Mouse (Mus musculus) kidney, postnatal 0 days (tissue): ENCODE results near the gene Cdh13. TPM values are rescaled to one million over a fixed set of nuclear protein-coding genes. Genes with fewer than 3 reads are reported as not detected.

Experiments
- ATAC-seq: fragments of 200-750 bp; cut with Nextera tagmentation; replicated peaks from 2 replicates; pipeline ENCODE4 v1.8.0; 2017; ENCODE audit warnings: low read depth, moderate number of reproducible peaks, moderate TSS enrichment, moderate library complexity; ENCODE audit not compliant: low FRiP score
- DNase-seq: peaks from one replicate; pipeline ENCODE4 v3.0.0-alpha.2; 2016; ENCODE audit warnings: low spot score
- H3K27ac ChIP-seq: fragments of 300-500 bp; sonication (generic); 2 replicates; pipeline ENCODE4 v1.5.1; 2014; ENCODE audit warnings: mild to moderate bottlenecking
- H3K27me3 ChIP-seq: fragments of 300-500 bp; sonication (generic); 2 replicates; pipeline ENCODE4 v1.6.1; 2014; ENCODE audit warnings: low read length, mixed read lengths; ENCODE audit not compliant: insufficient read depth
- H3K36me3 ChIP-seq: fragments of 300-500 bp; sonication (generic); 2 replicates; pipeline ENCODE4 v1.6.1; 2014; ENCODE audit warnings: low read length, mixed read lengths; ENCODE audit not compliant: insufficient read depth
- H3K4me1 ChIP-seq: fragments of 300-500 bp; sonication (generic); replicated peaks from 2 replicates; pipeline ENCODE4 v1.6.1; 2014; ENCODE audit warnings: antibody characterized with exemption, low read length, mixed read lengths; ENCODE audit not compliant: insufficient read depth
- H3K4me2 ChIP-seq: fragments of 300-500 bp; sonication (generic); 2 replicates; pipeline ENCODE4 v1.6.1; 2014; ENCODE audit warnings: mild to moderate bottlenecking, low read length, moderate library complexity, mixed read lengths
- H3K4me3 ChIP-seq: fragments of 300-500 bp; sonication (generic); replicated peaks from 2 replicates; pipeline ENCODE4 v1.5.1; 2014; ENCODE audit warnings: low read depth, low read length
- H3K9ac ChIP-seq: fragments of 300-500 bp; sonication (generic); 2 replicates; pipeline ENCODE4 v1.6.1; 2014; ENCODE audit warnings: low read depth, low read length
- H3K9me3 ChIP-seq: fragments of 300-500 bp; sonication (generic); replicated peaks from 2 replicates; pipeline ENCODE4 v1.6.1; 2016; ENCODE audit warnings: low read length, inconsistent platforms, mixed read lengths
- CTCF ChIP-seq: IDR thresholded peaks from 2 replicates; pipeline ENCODE4 v1.5.1; 2016; ENCODE audit warnings: antibody characterized with exemption, low read depth, mild to moderate bottlenecking, moderate library complexity
- WGBS: fragments of 180-500 bp; shearing (Covaris S2); extraction: QIAGEN DNeasy Blood & Tissue Kit; methylation state at CpG from one replicate; pipeline ENCODE4 v1.1.7; 2014; 5-methylcytosine and 5-hydroxymethylcytosine counted together
- polyA plus RNA-seq: library from polyadenylated mRNA; unstranded; fragments of >200 nt; fragmentation: Nextera tagmentation; extraction: Ambion mirVana; gene quantifications from 2 replicates; pipeline ENCODE4 v1.2.1, GENCODE M21; 2015

Cdh13 gene
- polyA plus RNA-seq, 1 experiment from 2014 or later = 3.9 TPM

DNA sequence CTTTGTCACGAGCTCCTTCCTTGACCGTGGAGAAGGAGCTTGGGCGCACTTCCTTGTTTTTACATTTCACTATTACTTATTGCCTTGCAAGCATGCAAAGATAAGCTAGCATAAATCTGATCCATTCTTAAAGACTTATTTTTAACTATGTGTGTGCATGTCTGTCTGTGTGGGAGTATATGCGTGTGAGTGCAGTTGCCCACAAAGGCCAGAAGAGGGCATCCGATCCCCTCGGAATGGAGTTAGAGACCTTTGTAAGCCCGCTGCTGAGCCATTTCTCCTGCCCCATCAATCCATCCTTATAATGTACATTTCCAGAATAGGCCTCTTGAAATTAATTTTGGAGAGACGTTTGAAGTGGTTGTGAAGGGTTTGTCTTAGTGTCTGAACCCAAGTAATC is 298.7 kb downstream of the Cdh13 start:
- H3K4me3 ChIP-seq = no peak overlapping the region
- TF ChIP-seq CTCF = no peak; the same call in 1 of the 2 replicates
- no peaks in the 10 kb centered on the region for H3K9me3 ChIP-seq
- no peaks in the 10 kb centered on the region for H3K36me3 ChIP-seq
- H3K9ac ChIP-seq = no peak overlapping the region
- no peaks in the 10 kb centered on the region for H3K4me1 ChIP-seq
- 93% methylated on average over 8 of the region's 8 CpGs for WGBS
- ATAC-seq (no peak), DNase-seq (no peak)
- H3K27ac ChIP-seq = no peak overlapping the region
- H3K4me2 ChIP-seq = no peak overlapping the region
- H3K27me3 ChIP-seq = no peaks in the 10 kb centered on the region

DNA sequence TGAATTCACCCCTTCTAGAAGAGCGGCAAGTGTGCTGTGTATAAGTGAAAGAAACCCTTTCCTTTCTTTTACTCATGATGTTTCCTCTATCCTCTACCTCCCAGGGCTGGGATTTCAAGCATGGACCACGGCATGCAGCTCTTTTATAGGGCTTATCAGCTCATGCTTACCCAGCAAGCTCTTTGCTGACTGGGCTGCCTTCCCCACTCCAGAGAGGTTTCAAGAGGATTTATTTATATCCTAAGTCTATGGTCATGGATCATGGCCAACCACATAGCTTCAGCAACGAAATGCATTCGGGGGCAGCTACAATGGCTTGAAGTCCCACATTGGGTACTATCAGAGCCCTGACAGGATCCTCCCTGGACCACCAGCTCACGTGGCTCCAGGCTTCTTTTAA is 304.4 kb downstream of the Cdh13 start:
- Histone ChIP-seq H3K4me3 (no peak overlapping the region), H3K27ac (no peak overlapping the region), H3K4me1 (no peaks in the 10 kb centered on the region), H3K36me3 (no peaks in the 10 kb centered on the region), H3K27me3 (no peaks in the 10 kb centered on the region), H3K9me3 (no peaks in the 10 kb centered on the region), H3K9ac (no peak overlapping the region), H3K4me2 (no peak overlapping the region)
- no peak for TF ChIP-seq CTCF
- 60% methylated on average over 5 of the region's 5 CpGs for WGBS
- ATAC-seq (no peak), DNase-seq (no peak)

DNA sequence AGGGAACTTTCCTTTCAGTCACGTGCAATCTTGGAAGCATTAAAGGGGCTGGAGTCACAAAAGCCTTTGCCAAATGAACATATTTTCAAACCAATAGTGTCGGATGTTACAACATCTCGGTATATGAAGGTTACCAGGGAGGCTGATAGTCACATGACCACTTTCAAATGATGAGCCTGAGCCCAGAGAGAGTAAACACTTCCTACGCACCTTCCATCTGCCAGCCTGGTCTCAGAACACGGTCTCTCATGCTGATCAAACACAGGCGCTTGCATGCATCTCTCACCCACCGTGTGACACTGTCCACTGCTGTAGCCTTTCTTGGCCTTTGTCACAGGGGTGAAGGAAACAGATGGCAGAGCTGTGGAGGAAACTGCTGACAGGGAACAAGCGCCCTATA is 313.3 kb downstream of the Cdh13 start:
- TF ChIP-seq CTCF = no peak
- no peaks in the 10 kb centered on the region for H3K4me1 ChIP-seq
- DNase-seq (no peak), ATAC-seq (no peak)
- H3K9me3 ChIP-seq = no peaks in the 10 kb centered on the region
- H3K27me3 ChIP-seq = no peaks in the 10 kb centered on the region
- no peak overlapping the region for H3K4me3 ChIP-seq
- H3K4me2 ChIP-seq = no peak overlapping the region
- H3K9ac ChIP-seq = no peak overlapping the region
- H3K36me3 ChIP-seq = no peaks in the 10 kb centered on the region
- WGBS = 70% methylated on average over 8 of the region's 8 CpGs
- no peak overlapping the region for H3K27ac ChIP-seq

DNA sequence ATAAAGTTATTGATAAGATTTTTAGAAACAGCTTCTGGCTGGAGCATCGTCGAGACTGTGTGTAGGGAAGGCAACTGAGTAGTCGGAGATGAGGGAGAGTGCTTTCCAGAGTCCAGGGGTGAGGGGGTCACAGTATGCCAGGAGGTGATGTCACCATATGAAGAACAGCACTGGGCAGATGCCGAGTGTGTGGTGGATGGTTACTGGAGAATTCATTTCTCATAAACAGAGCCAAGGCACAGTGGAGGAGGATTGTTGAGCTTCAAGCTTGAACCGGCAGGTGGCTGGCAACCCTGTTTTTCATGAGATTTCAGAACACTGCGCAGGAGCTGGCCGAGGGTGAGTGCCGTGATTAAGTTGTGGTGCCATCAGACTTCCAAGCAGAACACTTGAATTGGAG is 317.8 kb downstream of the Cdh13 start:
- H3K27me3 ChIP-seq = no peaks in the 10 kb centered on the region
- no peak overlapping the region for H3K4me3 ChIP-seq
- no peak for DNase-seq
- no peaks in the 10 kb centered on the region for H3K9me3 ChIP-seq
- no peak for TF ChIP-seq CTCF
- no peaks in the 10 kb centered on the region for H3K36me3 ChIP-seq
- WGBS = 58% methylated on average over 8 of the region's 8 CpGs
- no peaks in the 10 kb centered on the region for H3K4me1 ChIP-seq
- no peak for ATAC-seq
- H3K27ac ChIP-seq = no peak overlapping the region
- no peak overlapping the region for H3K4me2 ChIP-seq
- no peak overlapping the region for H3K9ac ChIP-seq

DNA sequence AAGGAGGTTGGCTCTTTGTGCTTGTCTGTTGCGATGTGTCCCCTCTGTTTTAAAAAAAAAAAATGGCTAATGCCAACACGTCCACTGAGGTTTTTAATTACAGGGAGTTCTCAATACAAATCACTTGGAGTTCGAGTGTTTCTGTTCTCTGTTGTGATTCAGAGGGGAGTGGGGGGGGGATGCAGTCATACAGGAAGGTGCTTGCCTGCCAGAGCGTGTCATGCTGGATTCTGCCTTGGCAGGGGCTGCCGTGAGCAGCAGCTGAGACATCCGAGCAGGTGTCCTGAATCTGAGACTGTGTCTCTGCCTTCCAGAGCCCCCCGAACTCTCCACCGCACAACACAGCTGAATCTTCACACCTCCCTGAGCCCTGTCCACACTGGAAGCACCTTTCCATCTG is 318.5 kb downstream of the Cdh13 start:
- 29% methylated on average over 8 of the region's 8 CpGs for WGBS
- DNase-seq = peak; percentile 59
- Histone ChIP-seq H3K9ac (no peak overlapping the region), H3K4me2 (no peak overlapping the region), H3K27ac (no peak overlapping the region), H3K9me3 (no peaks in the 10 kb centered on the region), H3K27me3 (no peaks in the 10 kb centered on the region), H3K36me3 (no peaks in the 10 kb centered on the region), H3K4me1 (no peaks in the 10 kb centered on the region), H3K4me3 (no peak overlapping the region)
- peak; percentile 49; the same call in 1 of the 2 replicates for ATAC-seq
- no peak for TF ChIP-seq CTCF

DNA sequence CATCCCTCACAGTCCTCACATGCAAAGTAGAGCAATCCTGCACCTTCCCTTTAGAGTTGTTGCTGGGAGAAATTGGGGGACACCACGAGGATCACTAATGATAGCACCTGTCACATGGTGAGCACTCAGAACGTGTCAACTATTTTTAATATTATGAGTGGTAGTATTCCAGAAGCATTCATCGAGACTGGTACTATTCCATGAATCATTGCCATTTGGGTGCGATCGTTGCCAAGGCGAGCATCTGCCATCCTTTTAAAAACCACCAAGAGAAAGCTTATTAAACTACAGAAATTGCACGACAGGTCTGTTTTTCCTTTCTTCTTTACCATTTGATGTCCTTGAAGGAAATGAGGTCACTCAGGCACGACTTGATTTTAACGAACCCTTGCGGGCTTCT is 328.0 kb downstream of the Cdh13 start:
- TF ChIP-seq CTCF = no peak
- H3K4me3 ChIP-seq = no peak overlapping the region
- no peaks in the 10 kb centered on the region for H3K9me3 ChIP-seq
- ATAC-seq = no peak
- H3K9ac ChIP-seq = no peak overlapping the region
- no peak overlapping the region for H3K4me2 ChIP-seq
- DNase-seq = no peak
- no peaks in the 10 kb centered on the region for H3K27me3 ChIP-seq
- no peak overlapping the region for H3K27ac ChIP-seq
- H3K36me3 ChIP-seq = no peaks in the 10 kb centered on the region
- no peaks in the 10 kb centered on the region for H3K4me1 ChIP-seq
- WGBS = 69% methylated on average over 10 of the region's 10 CpGs

DNA sequence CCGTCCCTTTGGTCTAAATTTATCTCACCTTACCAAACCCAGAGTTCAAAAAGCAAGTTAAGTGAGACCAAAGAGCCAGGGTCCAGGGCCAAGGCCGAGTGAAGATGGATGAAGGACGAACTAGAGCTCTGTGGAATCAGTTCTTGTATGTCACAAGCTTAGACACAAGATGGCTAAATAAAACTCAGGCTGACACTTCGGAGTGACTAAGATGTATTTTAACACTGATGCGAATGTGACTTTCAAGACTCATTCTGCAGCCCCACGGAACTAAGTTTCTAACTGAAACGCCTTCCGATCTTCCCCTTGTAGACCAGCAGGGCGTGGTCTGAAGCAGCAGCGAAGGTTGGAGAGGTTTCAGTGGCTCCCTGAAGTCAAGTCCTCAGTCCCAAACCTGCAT is 334.7 kb downstream of the Cdh13 start:
- Histone ChIP-seq H3K4me1 (no peaks in the 10 kb centered on the region), H3K36me3 (no peaks in the 10 kb centered on the region), H3K4me2 (no peak overlapping the region), H3K9me3 (no peaks in the 10 kb centered on the region), H3K27ac (no peak overlapping the region), H3K9ac (no peak overlapping the region), H3K27me3 (no peaks in the 10 kb centered on the region), H3K4me3 (no peak overlapping the region)
- 91% methylated on average over 10 of the region's 10 CpGs for WGBS
- no peak for ATAC-seq
- no peak for DNase-seq
- no peak for TF ChIP-seq CTCF
